Mouse (Mus musculus) G1E-ER4 (cell line): ENCODE results near the gene Bach2. TPM values are rescaled to one million over a fixed set of nuclear protein-coding genes. Genes with fewer than 3 reads are reported as not detected.

Source experiments
- GATA1 ChIP-seq: IDR thresholded peaks from one replicate; pipeline ENCODE4 v1.8.0; 2012; ENCODE audit warnings: low read length, inconsistent platforms
- polyA plus RNA-seq: library from polyadenylated mRNA; stranded (reverse); fragments of >175 nt; gene quantifications from 2 replicates; pipeline ENCODE4 v1.2.3, GENCODE M21; 2012

Bach2 gene
- polyA plus RNA-seq, 1 experiment: not detected

DNA sequence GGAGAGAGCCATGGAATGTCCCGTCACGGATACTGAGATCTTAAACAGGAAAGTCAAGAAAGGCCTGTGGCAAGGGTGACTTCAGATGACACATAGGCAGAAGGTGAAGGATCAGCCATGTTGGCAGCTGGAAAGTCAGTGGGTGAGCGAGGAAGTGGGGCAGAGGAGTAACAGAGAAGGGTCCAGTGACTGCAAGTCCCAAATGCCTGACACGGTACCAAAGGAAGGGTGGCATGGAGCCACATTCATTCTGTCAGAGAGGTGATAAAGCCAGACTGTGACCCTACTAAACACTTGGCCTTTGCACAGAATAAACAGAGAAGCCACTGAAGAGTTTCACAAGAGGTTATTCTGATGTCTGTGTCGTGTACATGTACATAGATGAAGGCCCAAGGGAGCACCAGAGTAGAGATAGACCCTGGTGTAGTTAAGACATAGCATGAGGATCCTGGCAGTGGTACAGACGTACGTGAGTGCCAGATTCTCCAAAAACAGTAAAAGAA, 267.8 kb downstream of the Bach2 start:
- TF ChIP-seq GATA1: no peak

DNA sequence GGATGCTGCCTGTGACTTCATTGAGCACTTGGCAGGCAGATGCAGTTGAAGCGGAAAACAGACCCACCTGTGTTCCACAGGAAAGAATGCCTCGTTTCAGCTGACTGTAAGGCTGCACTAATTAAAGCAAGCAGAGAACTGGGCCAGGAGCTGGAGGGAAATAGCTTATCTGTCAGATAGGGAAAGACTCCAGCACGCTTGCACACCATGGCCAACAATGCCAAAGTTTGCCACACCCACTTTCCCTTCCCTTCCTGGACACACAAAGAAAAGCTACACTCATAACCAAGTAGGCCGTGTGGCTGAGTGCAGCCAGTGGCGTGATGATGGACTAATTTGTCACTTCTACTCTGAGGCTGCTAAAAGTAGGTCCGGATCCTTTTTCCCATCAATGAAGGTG, 268.4 kb downstream of the Bach2 start:
- no peak for TF ChIP-seq GATA1

DNA sequence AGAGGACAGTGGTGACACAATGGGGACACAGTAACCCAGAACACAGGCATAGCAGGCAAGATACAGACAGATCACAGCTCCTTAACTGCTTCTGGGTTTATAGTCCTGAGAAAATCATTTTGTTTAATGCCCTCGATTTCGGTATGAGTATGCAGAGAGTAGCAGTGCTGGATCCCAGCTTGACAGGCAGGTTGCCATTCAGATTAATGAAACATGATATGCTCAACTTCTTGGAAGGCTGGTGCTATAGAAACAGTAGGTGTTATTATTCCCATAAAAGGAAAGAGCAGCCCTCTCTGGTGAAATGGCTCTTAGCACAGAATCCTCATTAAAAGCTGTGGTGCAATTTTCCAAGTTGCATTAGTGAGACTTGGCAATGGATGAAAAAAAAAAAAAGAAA, 270.0 kb downstream of the Bach2 start:
- TF ChIP-seq GATA1: no peak

DNA sequence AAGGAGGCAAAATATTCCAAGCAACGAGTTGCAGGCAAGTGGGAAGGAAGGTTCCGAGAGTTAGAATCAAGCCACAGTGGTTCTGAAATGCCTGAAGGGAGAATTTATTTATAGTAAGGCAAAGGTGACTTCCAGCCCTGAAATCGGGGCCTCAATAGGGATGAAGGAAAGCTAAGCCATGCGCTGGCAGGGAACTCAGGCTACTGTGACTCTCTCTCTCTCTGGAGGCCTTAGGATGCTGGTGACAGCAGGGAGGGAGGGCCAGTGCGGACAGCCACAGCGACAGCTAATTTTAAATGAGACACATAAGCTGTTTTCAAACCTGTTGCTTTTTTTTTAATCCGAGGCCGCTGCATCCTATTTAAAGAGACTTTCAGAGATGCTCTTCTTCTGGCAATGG, 270.4 kb downstream of the Bach2 start:
- TF ChIP-seq GATA1: no peak

DNA sequence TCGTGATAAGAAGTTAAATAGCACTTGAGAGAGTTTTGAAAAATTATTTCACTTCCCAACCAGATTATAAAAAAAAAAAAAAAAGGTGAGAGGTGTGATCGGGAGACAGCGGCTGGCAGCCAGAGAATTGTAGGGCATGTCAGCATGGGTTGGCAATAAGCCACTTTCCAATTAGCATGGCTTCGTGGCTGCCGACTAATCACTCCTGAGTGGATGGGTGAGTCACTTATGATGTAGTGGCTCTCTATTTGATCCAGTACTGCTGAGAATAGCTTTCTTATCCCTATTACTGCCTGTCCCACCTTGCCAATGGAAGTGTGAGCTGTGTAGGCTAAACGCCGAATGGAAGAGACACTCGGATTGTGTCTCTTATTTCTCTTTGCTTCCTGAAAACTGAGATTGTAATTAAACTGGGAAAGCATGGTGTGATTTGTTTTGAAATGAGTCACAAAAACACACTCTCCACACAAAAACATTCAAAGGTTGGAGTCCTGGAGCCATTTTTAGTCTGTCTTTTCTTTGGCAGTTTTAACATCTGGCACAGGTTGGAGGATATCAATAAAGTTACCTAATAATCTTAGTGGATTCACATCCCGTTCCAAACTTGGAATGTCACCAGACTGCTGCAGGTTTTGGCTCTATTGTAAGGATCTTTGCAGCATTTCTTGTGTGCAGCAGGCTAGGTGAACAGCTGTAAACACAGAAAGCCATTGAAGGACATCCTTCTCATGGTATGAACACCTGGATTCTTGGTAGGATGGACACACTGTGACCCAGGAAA, 271.4 kb downstream of the Bach2 start:
- no peak for TF ChIP-seq GATA1

DNA sequence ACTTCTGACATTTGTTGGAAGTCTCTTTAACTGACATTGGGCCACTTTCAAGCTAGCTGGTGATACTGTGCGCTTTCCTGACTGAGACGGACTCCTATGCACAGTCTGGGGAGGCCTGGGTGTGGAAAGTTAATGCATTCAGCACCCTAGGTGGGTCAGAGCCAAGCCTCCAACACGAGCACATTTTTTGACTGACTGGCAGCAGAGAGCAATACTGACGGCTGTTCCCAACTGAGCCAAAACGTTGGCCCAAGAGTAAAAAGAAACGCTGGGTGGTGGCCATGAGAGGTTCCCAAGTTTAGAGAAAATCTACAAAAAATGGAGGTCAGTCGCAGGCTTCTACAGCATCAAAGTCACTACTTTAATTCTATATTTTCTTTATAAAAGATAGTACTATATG, 272.3 kb downstream of the Bach2 start:
- TF ChIP-seq GATA1: no peak

DNA sequence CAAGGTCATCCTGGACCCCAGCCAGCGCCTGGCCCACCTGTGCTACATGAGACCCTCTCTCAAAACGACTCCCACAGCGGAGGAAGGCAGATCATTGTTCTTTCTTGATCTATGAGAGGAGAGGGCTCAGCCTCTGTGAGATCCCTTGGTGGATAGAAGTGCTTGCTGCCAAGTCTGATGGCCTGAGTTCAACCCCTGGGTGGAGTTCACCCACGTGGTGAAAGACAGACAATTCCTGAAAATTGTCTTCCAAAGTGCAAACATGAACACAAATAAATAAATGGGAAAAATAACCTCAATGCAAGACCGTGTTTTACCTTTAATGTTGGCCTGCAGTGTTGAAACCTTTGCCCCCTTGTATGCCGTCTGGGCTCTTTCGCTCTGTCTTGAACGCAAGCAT, 277.5 kb downstream of the Bach2 start:
- no peak for TF ChIP-seq GATA1

DNA sequence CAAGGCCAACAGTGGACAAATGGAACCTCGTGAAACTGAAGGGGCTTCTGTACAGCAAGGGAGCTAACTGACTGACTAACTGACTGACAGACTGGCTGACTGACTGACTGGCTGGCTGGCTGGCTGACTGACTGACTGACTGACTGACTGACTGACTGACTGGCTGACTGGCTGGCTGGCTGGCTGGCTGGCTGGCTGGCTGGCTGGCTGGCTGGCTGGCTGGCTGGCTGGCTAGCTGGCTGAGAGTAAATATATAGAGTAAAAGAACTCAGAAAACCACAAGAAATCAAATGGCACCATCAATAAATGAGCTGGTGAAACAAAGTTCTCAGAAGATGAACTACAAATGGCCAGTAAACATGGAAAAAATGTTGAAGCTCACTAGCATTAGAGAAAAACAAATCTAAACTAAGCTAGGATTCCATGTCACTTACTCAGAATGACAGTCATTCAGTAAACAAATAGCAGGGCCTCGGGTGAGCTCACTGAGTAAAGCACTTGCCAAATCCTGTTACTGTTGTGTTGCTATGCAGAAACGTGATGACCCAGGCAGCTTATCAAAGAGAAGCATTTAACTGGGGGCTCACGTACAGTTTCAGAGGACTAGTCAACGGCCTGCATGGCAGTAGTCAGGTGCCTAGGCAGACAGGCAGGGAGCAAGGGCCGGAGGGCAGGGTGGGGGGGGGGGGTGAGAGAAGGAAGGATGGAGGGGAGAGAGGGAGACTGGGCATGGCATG, 280.4 kb downstream of the Bach2 start:
- no peak for TF ChIP-seq GATA1

DNA sequence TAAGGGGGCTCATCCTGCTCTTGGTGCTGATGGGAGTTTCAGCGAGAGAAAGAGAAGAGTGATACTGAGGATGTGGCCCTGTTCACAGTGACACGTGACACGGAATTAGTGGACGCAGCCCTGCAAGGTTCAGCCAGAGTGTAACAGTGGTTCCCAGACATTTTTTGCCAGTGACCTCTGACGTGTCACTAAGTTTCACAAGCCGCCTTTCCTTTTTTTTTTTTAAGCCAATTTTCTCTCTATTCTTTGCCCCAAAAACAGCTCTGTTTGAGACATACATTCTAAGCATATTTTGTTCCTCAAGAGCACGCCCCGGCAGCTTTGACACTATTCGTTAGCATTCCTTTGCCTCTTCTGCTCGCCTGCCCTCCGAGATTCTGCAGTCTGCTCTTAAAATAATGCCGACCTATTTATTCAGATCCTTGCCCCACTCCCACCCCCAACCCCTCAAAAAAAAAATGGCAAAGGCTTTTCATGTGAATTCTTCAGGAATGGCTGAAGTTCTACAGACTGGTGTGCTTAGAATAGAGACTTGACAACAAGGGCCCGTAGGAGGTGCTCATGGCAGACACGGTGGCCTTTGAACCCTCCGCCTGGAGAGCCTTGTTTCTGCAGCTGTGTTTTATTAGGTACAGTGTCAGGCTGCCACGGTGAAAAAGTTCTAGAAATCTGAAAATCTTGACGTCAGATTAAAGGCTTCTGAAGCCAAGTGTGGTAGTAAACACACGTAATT, 282.2 kb downstream of the Bach2 start:
- no peak for TF ChIP-seq GATA1

DNA sequence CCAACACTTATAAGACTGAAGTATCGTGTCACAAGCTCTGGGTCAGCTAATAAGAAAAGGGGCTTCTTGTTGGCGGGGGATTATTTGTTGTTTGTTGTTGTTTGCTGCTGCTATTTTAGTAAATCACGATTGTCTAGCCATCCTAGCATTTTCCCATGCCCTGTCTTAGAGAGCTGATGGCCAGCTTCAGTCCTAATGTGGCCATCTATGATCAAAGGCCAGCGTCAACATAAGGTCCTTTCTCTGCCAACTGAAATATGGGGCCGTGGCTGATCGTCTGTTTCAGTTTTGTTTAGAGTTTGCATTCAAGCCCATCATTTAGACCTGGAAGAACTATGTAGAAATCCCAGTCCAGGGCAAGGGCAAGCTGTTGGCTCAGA, 282.7 kb downstream of the Bach2 start:
- no peak for TF ChIP-seq GATA1

DNA sequence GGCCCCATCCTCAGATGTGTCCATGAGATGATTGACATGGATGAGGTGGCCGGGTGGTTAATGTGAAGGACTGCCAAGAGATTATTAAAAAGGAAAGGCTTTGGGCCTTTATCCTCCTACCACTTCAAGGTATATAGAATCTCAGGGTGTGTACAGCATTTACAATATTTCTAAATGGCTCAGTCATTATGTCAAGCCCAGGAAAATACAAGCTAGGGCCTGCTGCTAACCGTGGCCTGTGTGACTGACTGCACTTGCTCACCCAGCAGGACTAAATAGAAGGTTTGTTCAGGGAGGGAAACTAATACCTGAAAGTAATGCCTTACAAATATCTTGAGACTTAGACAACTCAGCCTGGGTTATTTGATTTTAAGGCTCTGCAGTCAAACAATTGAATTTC, 283.4 kb downstream of the Bach2 start:
- no peak for TF ChIP-seq GATA1

DNA sequence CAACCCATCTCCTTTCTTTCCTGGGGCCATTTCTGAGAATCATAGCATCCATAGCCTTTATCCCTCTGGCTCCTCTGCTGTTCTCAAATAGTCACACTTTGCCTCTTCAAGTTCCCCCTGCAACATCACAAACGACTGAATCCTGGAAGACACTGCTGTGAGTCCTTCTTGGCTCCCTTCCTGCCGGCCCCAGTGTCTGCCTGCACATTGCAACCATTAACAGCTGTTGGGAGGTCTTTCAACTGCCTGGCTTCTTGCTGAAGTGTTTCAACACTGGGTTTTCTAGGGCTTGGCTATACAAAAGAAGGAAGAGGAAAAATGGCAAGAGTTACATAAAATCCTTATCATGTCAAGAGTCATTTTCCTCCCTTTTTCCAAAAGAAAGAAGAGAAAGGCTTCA, 285.7 kb downstream of the Bach2 start:
- TF ChIP-seq GATA1: no peak

DNA sequence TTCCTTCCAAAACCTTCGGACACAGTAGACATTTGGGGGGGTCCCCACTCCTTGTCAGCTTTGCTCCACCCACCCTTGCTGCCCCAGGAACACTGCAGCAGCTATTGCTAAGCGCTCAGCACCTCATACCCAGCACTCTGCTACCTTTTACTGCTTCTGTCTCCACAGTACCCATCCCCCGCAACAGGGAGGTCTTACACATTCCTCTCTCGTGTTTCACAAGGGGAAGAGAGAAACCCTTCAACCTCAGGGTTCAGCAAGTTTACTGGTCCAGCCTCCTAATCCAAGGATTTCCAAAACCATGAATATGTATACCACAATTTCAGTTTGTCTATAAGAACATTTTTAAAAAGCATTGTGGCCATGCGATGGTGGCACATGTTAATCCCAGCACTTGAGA, 286.4 kb downstream of the Bach2 start:
- no peak for TF ChIP-seq GATA1

DNA sequence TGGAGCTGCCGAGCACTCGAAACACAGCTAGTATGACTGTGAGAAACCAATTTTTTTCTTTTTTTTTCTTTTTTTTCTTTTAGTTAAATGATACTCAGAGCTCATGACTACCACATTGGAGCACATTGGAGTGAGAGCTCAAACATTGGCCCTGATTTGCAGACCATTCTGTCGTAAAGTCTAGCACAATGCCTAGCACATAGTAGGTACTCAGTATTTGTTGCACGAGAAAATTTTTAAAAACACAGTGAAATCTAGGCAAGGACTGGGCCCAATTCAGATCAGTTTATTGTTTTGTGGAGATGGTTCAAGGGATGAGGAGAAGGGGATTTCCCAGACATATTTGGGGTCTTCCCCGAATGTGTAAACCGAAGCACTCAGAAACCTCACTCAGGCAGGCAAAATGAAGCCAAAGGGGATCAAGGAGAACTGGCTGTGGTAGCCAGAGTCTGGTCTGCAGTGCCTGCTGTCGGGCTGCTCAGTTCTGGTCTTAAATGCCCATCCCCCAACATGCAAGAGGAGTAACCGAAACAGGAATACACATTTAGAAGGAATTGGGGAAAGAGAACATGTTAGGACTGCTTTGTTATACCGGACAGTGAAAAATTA, 287.7 kb downstream of the Bach2 start:
- TF ChIP-seq GATA1: no peak

DNA sequence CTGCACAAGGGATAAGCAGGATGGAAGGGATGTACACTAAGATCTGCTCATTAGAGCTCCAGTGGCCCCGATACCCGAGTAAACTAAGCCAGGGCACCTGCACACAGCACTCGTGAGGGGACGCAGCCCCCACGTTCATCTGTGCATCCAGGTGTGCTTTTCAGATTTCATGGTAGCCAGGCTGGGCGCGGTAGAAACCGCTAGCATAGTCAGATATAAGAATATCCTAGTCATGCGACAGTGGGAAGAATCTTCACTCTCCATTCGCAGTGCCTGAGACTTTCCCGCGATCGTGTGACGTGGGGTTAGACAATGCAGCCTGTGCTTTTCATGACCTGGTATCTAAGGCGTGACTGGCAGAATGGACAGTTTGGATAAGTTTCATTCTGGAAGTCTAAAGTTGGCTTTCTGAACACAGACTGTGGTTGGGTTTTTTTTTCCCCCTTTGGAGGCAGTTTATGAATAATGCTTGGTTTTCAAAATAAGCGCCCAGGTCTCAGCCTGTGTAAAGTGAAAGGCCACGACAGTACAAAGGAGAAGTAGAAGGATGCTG, 290.9 kb downstream of the Bach2 start:
- TF ChIP-seq GATA1: no peak

DNA sequence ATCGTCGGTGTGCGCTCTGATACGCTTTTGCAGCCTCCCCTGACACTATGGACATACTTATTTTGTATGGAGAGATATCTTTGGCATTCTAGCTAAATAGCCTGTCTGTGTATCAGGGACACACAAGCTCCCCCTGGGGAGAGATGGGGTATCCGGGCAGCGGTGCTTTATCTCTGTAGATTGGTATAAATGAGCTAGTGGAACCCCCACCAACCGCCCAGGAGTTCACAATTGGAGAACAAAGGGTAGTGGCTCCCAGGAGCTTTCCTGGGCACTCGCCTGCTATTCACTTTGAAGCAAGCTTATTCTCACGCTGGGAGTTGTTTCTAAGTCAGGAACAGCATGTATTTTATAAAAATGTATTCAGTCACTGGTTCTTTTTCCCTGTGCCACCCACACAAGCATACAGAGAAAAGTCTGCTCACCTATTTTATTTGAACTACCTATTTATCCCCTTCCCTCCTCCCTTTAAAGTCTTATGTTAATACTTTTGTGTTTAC, 291.9 kb downstream of the Bach2 start:
- no peak for TF ChIP-seq GATA1
